Mouse (Mus musculus): ENCODE results near the gene Padi4. TPM values are rescaled to one million over a fixed set of nuclear protein-coding genes. Genes with fewer than 3 reads are reported as not detected.

Gene Padi4
- 0.09 and 0.13 TPM in 2 replicates for polyA plus RNA-seq (2015; fragmentation: Nextera tagmentation; extraction: Ambion mirVana)

DNA sequence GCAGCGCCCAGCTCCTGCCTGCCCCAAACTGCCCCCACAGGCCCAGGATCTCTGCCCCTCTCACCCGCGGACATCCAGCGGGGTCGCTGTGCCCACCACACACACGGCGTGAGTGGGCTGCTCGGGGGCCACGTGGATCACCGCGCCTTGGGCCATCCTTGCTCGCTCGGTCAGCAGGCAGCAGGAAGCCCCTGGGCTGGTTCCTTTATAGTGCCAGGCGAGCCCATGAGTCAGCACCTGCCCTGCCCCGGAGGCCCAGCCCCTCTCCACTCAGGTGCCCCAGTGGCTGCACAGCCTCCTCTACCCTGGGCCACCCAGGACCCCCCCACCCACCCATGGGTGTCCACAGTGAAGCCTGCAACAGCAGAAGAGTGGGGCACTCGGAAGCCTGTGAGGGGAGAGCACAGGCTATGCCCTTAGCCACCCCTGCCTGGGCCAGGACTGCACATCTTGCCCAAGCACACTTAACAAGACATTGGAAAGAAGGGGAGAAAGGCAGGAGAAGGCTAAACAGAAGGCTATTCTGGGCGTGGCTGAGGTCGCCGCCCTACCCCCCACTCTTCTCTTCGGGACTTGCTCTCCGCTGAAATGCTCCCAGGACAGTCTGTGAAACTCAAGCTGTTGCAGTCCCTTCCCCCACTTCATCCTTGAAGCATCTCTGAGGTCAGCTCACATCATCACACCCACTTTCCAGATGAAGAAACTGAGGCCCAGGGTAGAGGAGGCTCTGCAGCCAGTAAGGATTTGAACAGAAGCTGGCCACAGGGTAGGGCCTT, at the start of gene Padi4:
TSS of gene Padi4 (minus strand) at position 212 of the 776 bp plus-strand sequence.
- no peaks in the 10 kb centered on the region for H3K36me3 ChIP-seq
- WGBS = 90% methylated on average over 21 of the region's 21 CpGs
- no peak for ATAC-seq (ENCODE audit: low FRiP score)

DNA sequence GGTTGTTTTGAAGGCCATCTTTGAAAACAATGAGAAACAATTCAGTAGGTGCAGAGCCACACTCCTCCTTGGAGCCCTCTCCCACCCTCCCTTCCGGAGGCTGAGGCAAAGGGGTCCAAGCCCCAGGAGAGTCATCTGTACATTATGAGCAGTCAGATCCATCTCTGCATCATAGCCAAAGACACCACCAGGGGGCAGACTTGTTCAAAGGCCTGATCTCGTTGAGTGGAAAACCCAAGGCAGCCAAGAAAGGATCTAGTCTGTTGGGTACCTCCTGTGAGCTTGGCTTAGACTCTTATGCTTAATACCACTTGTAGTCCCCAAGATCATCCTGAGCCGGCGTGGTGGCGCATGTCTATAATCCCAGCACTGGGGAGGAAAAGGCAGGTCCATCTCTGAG, 48.0 kb upstream of the Padi4 start:
- no peak for ATAC-seq (ENCODE audit: low FRiP score)
- Histone ChIP-seq H3K9ac (no peak overlapping the region), H3K4me3 (no peak overlapping the region), H3K4me2 (no peak overlapping the region), H3K27me3 (peaks cover 4% of the 10 kb centered on the region; the same call in 1 of the 2 replicates), H3K36me3 (no peaks in the 10 kb centered on the region), H3K4me1 (replicated peaks) (0 out of 2 replicates have a peak, but pooled peaks cover 2% of the 10 kb centered on the region), H3K9me3 (no peaks in the 10 kb centered on the region; the same call in 1 of the 2 replicates), H3K27ac (no peak overlapping the region)
- 65% methylated on average over 5 of the region's 5 CpGs for WGBS

More for the DNA sequence above, at the start of gene Padi4:
- Histone ChIP-seq H3K4me1 (replicated peaks) (peaks cover 2% of the 10 kb centered on the region; the same call in 1 of the 2 replicates), H3K4me2 (no peak within 1 kb of the TSS), H3K27me3 (0 out of 2 replicates have a peak, but pooled peaks cover 3% of the 10 kb centered on the region), H3K4me3 (no peak within 1 kb of the TSS), H3K27ac (no peak within 1 kb of the TSS), H3K9ac (no peak within 1 kb of the TSS), H3K9me3 (no peaks in the 10 kb centered on the region)

DNA sequence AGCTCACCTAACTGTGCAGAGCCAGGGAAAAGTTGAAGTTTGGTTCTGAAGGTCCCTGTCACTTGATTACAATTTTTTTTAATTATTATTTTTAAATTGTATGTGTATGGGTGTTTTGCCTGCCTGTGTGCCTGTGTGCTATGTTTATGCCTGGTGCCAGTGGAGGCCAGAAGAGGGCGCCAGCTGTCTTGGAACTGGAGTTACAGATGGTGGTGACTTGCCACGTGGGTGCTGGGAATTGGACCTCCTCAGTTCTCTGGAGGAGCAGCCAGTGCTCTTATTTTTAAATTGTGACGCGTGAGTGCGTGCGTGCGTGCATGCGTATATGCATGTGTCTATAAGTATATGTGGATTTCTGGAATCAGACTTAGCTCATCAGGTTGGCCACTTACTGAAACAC, 43.4 kb upstream of the Padi4 start:
- Histone ChIP-seq H3K36me3 (no peaks in the 10 kb centered on the region), H3K4me2 (no peak overlapping the region), H3K4me3 (no peak overlapping the region), H3K9ac (no peak overlapping the region), H3K4me1 (replicated peaks) (peaks cover 35% of the 10 kb centered on the region), H3K27ac (no peak overlapping the region), H3K9me3 (no peaks in the 10 kb centered on the region), H3K27me3 (peaks cover 30% of the 10 kb centered on the region; the same call in 1 of the 2 replicates)
- ATAC-seq (ENCODE audit: low FRiP score) = no peak
- 88% methylated on average over 8 of the region's 8 CpGs for WGBS

DNA sequence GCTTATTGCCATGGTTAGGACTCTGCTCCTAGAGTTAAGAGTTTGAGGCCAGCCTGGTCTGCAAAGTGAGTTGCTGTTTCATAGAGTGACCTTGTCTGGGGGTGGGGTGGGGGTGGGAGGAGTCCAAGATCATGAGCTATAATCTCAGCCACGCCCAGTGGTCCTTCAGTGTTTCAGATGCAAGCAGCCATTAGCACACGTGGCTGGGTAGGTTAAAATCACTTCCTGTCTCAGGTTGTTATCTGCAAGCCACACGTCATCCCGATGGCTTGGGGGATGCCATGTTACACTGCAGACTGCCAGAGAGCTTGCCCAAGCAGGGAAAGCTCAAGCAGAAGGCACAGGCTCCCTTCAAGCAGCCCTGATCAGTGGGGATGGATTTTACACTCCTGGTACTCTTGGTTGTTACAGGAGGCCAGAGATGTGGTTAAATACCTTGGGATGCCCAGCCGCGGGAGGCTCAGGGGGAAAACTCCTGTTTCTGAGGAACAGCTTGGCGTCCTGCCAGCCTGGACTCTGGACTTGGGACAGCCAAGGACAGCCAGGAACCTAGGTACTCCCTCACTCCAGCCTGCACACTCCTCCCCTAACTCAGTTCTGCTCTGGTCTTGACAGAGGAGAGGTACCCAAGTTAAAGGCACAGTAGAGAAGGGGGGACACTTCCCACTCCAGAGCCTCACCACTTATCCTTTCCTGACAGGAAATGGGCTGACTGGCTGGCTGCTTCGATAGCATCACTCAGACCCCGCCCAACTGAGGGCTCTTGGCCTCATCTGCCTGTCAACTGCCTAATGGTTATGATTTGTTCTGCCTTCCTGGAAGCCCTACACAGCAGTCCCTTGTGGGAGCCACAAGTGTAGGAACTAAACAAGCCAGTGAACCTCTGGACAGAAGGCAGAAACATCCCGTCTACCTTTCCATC, 42.2 kb upstream of the Padi4 start:
- no peaks in the 10 kb centered on the region for H3K9me3 ChIP-seq
- H3K4me1 ChIP-seq (replicated peaks) = peaks cover 38% of the 10 kb centered on the region
- H3K4me2 ChIP-seq = no peak overlapping the region
- H3K27ac ChIP-seq = no peak overlapping the region; the same call in 1 of the 2 replicates
- 55% methylated on average over 10 of the region's 10 CpGs for WGBS
- no peaks in the 10 kb centered on the region for H3K36me3 ChIP-seq
- H3K27me3 ChIP-seq = peaks cover 37% of the 10 kb centered on the region; the same call in 1 of the 2 replicates
- no peak overlapping the region for H3K4me3 ChIP-seq
- no peak for ATAC-seq (ENCODE audit: low FRiP score)
- H3K9ac ChIP-seq = no peak overlapping the region

DNA sequence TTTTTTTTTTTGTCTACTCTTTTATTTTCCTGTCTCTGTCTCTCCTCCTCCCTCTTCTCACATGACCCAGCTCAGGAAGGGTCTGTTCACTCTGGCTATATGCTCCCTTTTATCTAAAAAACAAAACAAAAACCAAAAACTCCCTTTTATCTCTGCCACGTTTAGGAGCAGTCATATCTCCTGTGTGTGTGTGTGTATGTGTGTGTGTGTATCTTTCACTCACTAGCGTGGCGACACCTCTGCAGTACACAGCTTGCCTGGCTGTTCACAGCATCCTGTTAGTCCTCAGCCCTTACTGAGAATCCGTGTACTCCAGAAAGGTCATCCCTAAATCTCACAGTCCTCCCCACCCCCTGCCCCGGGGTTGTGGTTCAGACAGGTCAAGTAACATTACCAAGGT, 41.5 kb upstream of the Padi4 start:
- ATAC-seq (ENCODE audit: low FRiP score) = no peak
- no peak overlapping the region for H3K4me2 ChIP-seq
- WGBS = 77% methylated on average over 5 of the region's 5 CpGs

DNA sequence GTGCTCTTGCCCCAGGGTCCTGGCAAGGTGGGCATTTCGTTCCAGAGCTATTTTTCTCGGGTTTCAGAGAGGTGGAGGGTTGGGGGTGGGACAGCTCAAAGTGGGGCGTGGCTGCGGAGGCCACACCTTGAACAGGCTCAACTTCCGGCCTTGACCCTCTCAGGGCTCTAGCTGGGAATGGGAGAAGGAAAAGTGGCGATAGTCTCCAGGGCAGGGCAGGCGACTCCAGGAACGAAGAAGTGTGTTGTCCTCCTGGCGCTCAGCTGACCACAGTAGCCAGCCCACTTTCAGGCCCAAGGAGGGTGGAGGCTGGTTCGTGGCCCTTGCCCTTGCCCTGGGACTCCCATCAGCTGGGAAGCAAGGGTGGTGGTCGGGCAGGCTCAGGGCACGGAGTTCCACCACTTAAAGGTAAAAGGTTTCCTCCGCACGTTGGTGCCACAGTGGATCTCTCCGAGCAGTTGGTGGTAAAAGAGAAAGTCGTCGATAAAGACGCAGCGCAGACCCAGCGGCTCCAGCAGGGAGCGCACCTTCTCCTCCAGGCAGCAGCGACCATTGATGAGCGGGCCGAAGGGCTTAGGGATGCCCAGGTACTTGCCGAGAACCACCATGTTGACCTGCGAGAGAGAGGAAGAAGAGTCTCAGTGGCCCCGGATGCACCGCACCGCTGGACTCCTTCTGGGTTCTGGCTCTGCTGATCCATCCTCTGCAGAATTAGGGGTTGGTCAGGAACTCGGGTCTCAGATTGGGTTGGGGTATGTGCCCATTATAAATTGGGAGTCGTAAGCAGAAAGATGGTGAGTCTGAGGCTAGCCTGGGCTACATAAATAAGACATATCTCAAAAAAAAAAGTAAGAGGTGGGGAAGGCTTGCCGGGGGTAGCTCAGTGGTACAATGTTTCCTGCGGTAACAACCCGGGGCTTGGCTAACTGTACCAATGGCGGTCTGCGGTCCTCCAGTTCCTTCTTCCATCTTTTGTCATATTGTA, 40.5 kb upstream of the Padi4 start:
- Histone ChIP-seq H3K4me3 (peak overlapping the region; percentile 8; the same call in 1 of the 2 replicates), H3K9ac (no peak overlapping the region)
- 23% methylated on average over 36 of the region's 36 CpGs for WGBS

More for the DNA sequence above, 41.5 kb upstream of the Padi4 start:
- H3K27me3 ChIP-seq = peaks cover 37% of the 10 kb centered on the region; the same call in 1 of the 2 replicates
- no peaks in the 10 kb centered on the region for H3K36me3 ChIP-seq
- no peak overlapping the region for H3K27ac ChIP-seq
- no peak overlapping the region for H3K4me3 ChIP-seq
- H3K9ac ChIP-seq = no peak overlapping the region
- peaks cover 38% of the 10 kb centered on the region for H3K4me1 ChIP-seq (replicated peaks)
- H3K9me3 ChIP-seq = no peaks in the 10 kb centered on the region

DNA sequence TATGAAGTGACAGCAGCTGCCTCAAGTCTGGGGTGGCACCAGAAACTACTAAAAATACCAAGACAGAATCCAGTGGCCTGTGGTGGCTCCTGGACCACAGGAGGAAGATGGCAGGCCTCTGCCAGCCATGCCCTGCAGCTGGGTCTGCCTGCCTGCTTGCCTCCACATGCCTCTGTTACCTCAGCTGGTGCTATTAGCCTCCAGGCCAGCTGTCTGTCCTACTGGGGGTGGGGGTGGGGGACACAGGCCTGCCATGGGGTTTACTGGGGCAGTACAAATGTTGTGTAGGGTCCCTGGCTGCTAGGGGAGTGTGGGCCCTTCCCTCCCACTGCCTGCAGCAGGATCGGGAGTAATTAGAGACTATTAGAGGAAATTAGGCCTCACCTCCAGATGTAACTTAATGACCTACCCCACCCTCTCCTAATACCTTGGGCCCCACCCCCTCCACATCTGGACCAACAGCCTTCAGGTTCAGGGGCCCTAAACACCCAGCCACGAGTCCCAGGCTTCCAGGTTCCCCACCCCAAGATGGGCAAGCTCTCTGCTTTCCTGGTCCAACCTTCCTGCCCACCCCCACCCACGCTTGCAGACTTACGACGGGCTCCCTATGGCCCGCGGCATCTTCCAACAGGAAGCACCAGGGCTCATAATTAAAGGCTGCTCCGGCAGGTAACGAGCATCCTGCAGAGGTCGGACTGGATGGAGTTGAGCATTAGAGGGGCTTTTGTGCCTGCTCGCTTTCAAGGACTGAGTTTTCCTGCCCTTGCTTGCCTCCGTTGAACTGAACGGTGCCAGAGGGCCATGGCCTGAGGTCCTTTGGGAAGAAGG, 39.5 kb upstream of the Padi4 start:
- Histone ChIP-seq H3K9me3 (no peaks in the 10 kb centered on the region), H3K27me3 (peaks cover 37% of the 10 kb centered on the region; the same call in 1 of the 2 replicates), H3K9ac (no peak overlapping the region), H3K4me1 (replicated peaks) (peaks cover 38% of the 10 kb centered on the region), H3K4me3 (no peak overlapping the region), H3K36me3 (no peaks in the 10 kb centered on the region), H3K4me2 (peak overlapping the region; percentile 39), H3K27ac (no peak overlapping the region)
- 35% methylated on average over 13 of the region's 13 CpGs for WGBS
- no peak for ATAC-seq (ENCODE audit: low FRiP score)

More for the DNA sequence above, 40.5 kb upstream of the Padi4 start:
- H3K36me3 ChIP-seq = no peaks in the 10 kb centered on the region
- H3K4me2 ChIP-seq = peak overlapping the region; percentile 39
- no peaks in the 10 kb centered on the region for H3K9me3 ChIP-seq
- H3K4me1 ChIP-seq (replicated peaks) = peaks cover 38% of the 10 kb centered on the region
- H3K27ac ChIP-seq = no peak overlapping the region
- no peak for ATAC-seq (ENCODE audit: low FRiP score)
- peaks cover 37% of the 10 kb centered on the region; the same call in 1 of the 2 replicates for H3K27me3 ChIP-seq

DNA sequence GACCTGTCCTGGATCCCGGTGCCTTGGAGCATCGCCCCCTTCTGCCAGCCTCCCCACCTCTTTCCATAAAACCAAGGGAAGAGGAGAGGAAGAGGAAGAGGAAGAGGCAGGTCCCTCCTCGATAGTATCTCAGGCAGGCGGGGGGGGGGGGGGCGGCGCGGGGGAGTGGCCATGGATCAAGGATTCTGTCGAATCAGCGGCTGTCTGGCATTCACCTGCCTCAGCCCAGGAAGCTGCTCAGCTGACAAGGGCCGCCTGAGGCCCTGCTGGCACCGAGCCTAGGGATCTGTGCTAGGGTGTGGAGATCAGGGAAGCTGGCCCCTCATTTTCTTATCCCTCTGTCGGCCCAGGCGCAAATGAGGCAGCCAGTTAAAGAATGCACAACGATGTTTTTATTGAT, 38.6 kb upstream of the Padi4 start:
- Histone ChIP-seq H3K4me3 (no peak overlapping the region), H3K27me3 (peaks cover 37% of the 10 kb centered on the region; the same call in 1 of the 2 replicates), H3K4me2 (no peak overlapping the region), H3K36me3 (no peaks in the 10 kb centered on the region), H3K4me1 (replicated peaks) (peaks cover 38% of the 10 kb centered on the region), H3K9me3 (no peaks in the 10 kb centered on the region), H3K27ac (no peak overlapping the region), H3K9ac (no peak overlapping the region)
- WGBS = 36% methylated on average over 12 of the region's 14 CpGs
- ATAC-seq (ENCODE audit: low FRiP score) = no peak

DNA sequence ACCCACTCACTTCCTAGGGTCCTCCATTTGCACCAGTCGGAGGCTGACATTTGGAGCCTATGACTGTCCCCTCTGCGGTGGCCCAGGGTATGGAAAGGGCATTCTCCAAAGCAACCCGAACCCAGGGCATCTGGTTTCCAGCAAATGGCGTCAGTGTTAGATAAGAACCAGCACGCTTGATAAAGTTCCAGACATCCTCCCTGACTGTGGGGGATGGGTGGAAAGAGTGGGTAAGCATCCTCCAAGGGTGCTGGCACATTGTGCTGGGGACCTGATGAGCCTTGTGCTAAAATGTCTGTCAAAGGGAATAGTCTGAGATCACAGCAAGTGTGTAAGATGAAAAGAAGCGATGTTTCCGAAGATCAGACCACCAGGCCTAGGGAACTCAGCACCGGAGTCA, 38.2 kb upstream of the Padi4 start:
- Histone ChIP-seq H3K4me1 (replicated peaks) (peaks cover 38% of the 10 kb centered on the region), H3K4me3 (no peak overlapping the region), H3K27me3 (peaks cover 37% of the 10 kb centered on the region; the same call in 1 of the 2 replicates), H3K27ac (no peak overlapping the region), H3K9ac (no peak overlapping the region; the same call in 1 of the 2 replicates), H3K9me3 (no peaks in the 10 kb centered on the region), H3K4me2 (no peak overlapping the region), H3K36me3 (no peaks in the 10 kb centered on the region)
- WGBS = 80% methylated on average over 8 of the region's 8 CpGs
- ATAC-seq (ENCODE audit: low FRiP score) = no peak

DNA sequence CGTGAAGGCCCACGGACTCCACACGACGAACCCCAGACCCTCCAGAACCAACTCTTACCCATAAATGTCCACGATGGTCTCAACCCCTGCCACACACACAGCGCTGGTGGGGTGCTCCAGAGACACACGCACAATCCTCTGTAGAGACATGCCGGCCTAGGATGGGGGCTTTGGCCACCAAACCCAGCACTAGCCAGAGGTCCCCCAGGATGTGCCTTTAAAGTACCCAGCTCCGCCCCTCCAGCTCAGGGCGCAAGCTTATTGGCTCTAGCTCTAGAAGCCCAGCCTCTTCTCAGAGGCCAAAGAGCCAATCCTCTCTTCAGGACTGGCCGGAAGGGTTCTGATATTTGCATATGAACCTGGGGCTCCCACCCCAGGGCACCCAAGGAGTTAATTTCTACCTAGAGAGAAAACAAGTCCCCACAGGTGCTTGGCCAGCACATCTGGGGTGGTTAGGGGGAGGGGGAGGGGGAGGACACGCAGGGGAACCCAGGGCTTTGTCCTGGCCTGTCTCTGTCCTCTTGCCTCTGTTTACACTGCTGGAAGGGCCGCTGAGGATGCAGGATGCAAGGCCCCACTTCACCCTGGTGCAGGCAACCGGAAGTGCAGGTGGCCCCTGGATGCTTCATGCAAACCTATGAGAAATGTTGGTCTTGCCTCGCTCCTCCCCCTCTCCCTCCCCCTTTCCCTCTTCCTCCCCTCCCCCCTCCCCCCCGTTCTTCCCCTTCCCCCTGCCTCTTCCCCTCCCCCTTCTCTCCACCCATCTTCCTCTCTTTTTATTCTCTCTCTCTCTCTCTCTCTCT, 36.6 kb upstream of the Padi4 start, which contains the start of gene Padi3:
TSS of gene Padi3 (minus strand) at position 191 of the 803 bp plus-strand sequence.
- no peak within 1 kb of the TSS for H3K9ac ChIP-seq
- H3K36me3 ChIP-seq = no peaks in the 10 kb centered on the region
- H3K27me3 ChIP-seq = peaks cover 31% of the 10 kb centered on the region; the same call in 1 of the 2 replicates
- H3K4me1 ChIP-seq (replicated peaks) = peaks cover 26% of the 10 kb centered on the region
- 78% methylated on average over 15 of the region's 16 CpGs for WGBS
- H3K4me3 ChIP-seq = no peak within 1 kb of the TSS
- H3K4me2 ChIP-seq = no peak within 1 kb of the TSS
- no peaks in the 10 kb centered on the region for H3K9me3 ChIP-seq
- no peak within 1 kb of the TSS for H3K27ac ChIP-seq
- ATAC-seq (ENCODE audit: low FRiP score) = no peak
